Mouse (Mus musculus) T-helper 1 cell (primary cell): ENCODE data around the gene 4931409K22Rik.

Experiments
- in situ Hi-C: fragments of 300-600 bp; cut with MboI, MseI; formaldehyde crosslinking; loops from one replicate; pipeline ENCODE4 v1.15.1; 2025; ENCODE audit warnings: high pct_unique_total_duplicates

4931409K22Rik gene

GRCm38 (mm10) chr5:24556709-24557108 is at the start of gene 4931409K22Rik:
Gene 4931409K22Rik (minus strand): TSS chr5:24556809.
- in situ Hi-C loops, result no loop called here

- in situ Hi-C loops, result no loop called here
Measured at GRCm38 (mm10) chr5:24605980-24606665, 49.5 kb upstream of the 4931409K22Rik start.

- in situ Hi-C loops, result no loop called here
Measured at GRCm38 (mm10) chr5:24605321-24605979, 48.8 kb upstream of the 4931409K22Rik start.

- in situ Hi-C loops, result no loop called here
Measured at GRCm38 (mm10) chr5:24604656-24605100, 48.1 kb upstream of the 4931409K22Rik start.

GRCm38 (mm10) chr5:24604080-24604655 is 47.6 kb upstream of the 4931409K22Rik start:
- in situ Hi-C loops, result no loop called here

GRCm38 (mm10) chr5:24603431-24604010 is 46.9 kb upstream of the 4931409K22Rik start:
- in situ Hi-C loops, result no loop called here

- in situ Hi-C loops, result no loop called here
Measured at GRCm38 (mm10) chr5:24602751-24603343, 46.2 kb upstream of the 4931409K22Rik start.

GRCm38 (mm10) chr5:24601911-24602750 is 45.5 kb upstream of the 4931409K22Rik start:
- in situ Hi-C loops, result no loop called here

GRCm38 (mm10) chr5:24601071-24601835 is 44.6 kb upstream of the 4931409K22Rik start:
- in situ Hi-C loops, result no loop called here

GRCm38 (mm10) chr5:24600236-24600635 is 43.6 kb upstream of the 4931409K22Rik start:
- in situ Hi-C loops, result no loop called here

- in situ Hi-C loops, result no loop called here
Measured at GRCm38 (mm10) chr5:24599137-24599536, 42.5 kb upstream of the 4931409K22Rik start.

GRCm38 (mm10) chr5:24598570-24599006 is 42.0 kb upstream of the 4931409K22Rik start:
- in situ Hi-C loops, result no loop called here

GRCm38 (mm10) chr5:24597901-24598569 is 41.4 kb upstream of the 4931409K22Rik start:
- in situ Hi-C loops, result no loop called here

- in situ Hi-C loops, result no loop called here
Measured at GRCm38 (mm10) chr5:24597221-24597728, 40.7 kb upstream of the 4931409K22Rik start.

GRCm38 (mm10) chr5:24596519-24597171 is 40.0 kb upstream of the 4931409K22Rik start:
- in situ Hi-C loops, result no loop called here

- in situ Hi-C loops, result no loop called here
Measured at GRCm38 (mm10) chr5:24595786-24596380, 39.3 kb upstream of the 4931409K22Rik start.

GRCm38 (mm10) chr5:24595261-24595660 is 38.7 kb upstream of the 4931409K22Rik start:
- in situ Hi-C loops, result no loop called here

GRCm38 (mm10) chr5:24594346-24594745 is 37.7 kb upstream of the 4931409K22Rik start:
- in situ Hi-C loops, result no loop called here
